Mouse (Mus musculus) ES-Bruce4 (cell line): ENCODE data around the gene Lbhd2.

Source experiments
- CTCF ChIP-seq: IDR thresholded peaks from one replicate; pipeline ENCODE4 v1.8.1; 2011; ENCODE audit warnings: low read depth, low read length
- EP300 ChIP-seq: IDR thresholded peaks from 2 replicates; pipeline ENCODE4 v1.6.1; 2011; ENCODE audit warnings: low read depth, low read length; ENCODE audit not compliant: insufficient read depth

- TF ChIP-seq EP300 (no peak), CTCF (peak; percentile 66)
These were observed 36.4 kb upstream of the Lbhd2 start for GRCm38 (mm10) chr12:111370249-111370648.
